Mouse (Mus musculus): ENCODE results near the gene Gnaq. TPM values are rescaled to one million over a fixed set of nuclear protein-coding genes. Genes with fewer than 3 reads are reported as not detected.

Gnaq gene
- polyA plus RNA-seq, 1 experiment from 2014 or later = 10.1 TPM

GRCm38 (mm10) chr19:16384957-16385356 lies 252.3 kb downstream of the Gnaq start:
- whole genome bisulfite sequencing = 79% methylated on average over 11 of the region's 11 CpGs
- Histone ChIP-seq H3K4me2 (ENCODE audit: low read length) (no peak overlapping the region), H3K9me3 (ENCODE audit: control insufficient read depth, low read length) (no peaks in the 10 kb centered on the region), H3K9ac (ENCODE audit: low read length) (no peak overlapping the region), H3K4me1 (ENCODE audit: control insufficient read depth in 2 of 2, insufficient read depth in 2 of 2, low read length in 2 of 2) (peaks cover under 1 to 4% of the 10 kb centered on the region in 2 experiments; a peak in 1 of 4 replicates), H3K27me3 (ENCODE audit: control insufficient read depth, insufficient read depth, low read length) (no peaks in the 10 kb centered on the region), H3K36me3 (ENCODE audit: control insufficient read depth, insufficient read depth, low read length) (peaks cover 33% of the 10 kb centered on the region), H3K4me3 (ENCODE audit: control insufficient read depth in 1 of 2, insufficient read depth in 1 of 2, low read depth in 1 of 2, low read length in 2 of 2) (no peak overlapping the region), H3K27ac (replicated peaks in 1 of 2; ENCODE audit: control insufficient read depth in 1 of 2, insufficient read depth in 1 of 2, low read depth in 2 of 2, low read length in 2 of 2) (no peak overlapping the region)
- no peak for ATAC-seq (ENCODE audit: insufficient number of reproducible peaks, insufficient read depth, low FRiP score, low read depth)

- Histone ChIP-seq H3K27me3 (ENCODE audit: control insufficient read depth, insufficient read depth, low read length) (no peaks in the 10 kb centered on the region), H3K4me2 (ENCODE audit: low read length) (no peak overlapping the region), H3K9me3 (ENCODE audit: control insufficient read depth, low read length) (no peaks in the 10 kb centered on the region), H3K4me3 (ENCODE audit: control insufficient read depth in 1 of 2, insufficient read depth in 1 of 2, low read depth in 1 of 2, low read length in 2 of 2) (no peak overlapping the region), H3K4me1 (ENCODE audit: control insufficient read depth in 2 of 2, insufficient read depth in 2 of 2, low read length in 2 of 2) (0 out of 4 replicates have a peak, but pooled peaks cover 0 to 4% of the 10 kb centered on the region in 2 experiments), H3K9ac (ENCODE audit: low read length) (no peak overlapping the region), H3K27ac (replicated peaks in 1 of 2; ENCODE audit: control insufficient read depth in 1 of 2, insufficient read depth in 1 of 2, low read depth in 2 of 2, low read length in 2 of 2) (no peak overlapping the region), H3K36me3 (ENCODE audit: control insufficient read depth, insufficient read depth, low read length) (peaks cover 33% of the 10 kb centered on the region)
- ATAC-seq (ENCODE audit: insufficient number of reproducible peaks, insufficient read depth, low FRiP score, low read depth) = no peak
- 61% methylated on average over 6 of the region's 6 CpGs for WGBS
Measured at GRCm38 (mm10) chr19:16386514-16386913, 253.9 kb downstream of the Gnaq start.

GRCm38 (mm10) chr19:16390192-16390795 lies 257.7 kb downstream of the Gnaq start:
- no peak for ATAC-seq (ENCODE audit: insufficient number of reproducible peaks, insufficient read depth, low FRiP score, low read depth)
- WGBS = 88% methylated on average over 6 of the region's 6 CpGs
- 0 out of 4 replicates have a peak, but pooled peaks cover 0 to 4% of the 10 kb centered on the region in 2 experiments for H3K4me1 ChIP-seq (ENCODE audit: control insufficient read depth in 2 of 2, insufficient read depth in 2 of 2, low read length in 2 of 2)
- no peaks in the 10 kb centered on the region for H3K9me3 ChIP-seq (ENCODE audit: control insufficient read depth, low read length)
- no peak overlapping the region for H3K9ac ChIP-seq (ENCODE audit: low read length)
- H3K27me3 ChIP-seq (ENCODE audit: control insufficient read depth, insufficient read depth, low read length) = no peaks in the 10 kb centered on the region
- no peak overlapping the region for H3K4me2 ChIP-seq (ENCODE audit: low read length)
- no peak overlapping the region for H3K4me3 ChIP-seq (ENCODE audit: control insufficient read depth in 1 of 2, insufficient read depth in 1 of 2, low read depth in 1 of 2, low read length in 2 of 2)
- peaks cover 7% of the 10 kb centered on the region for H3K36me3 ChIP-seq (ENCODE audit: control insufficient read depth, insufficient read depth, low read length)
- no peak overlapping the region for H3K27ac ChIP-seq (replicated peaks in 1 of 2; ENCODE audit: control insufficient read depth in 1 of 2, insufficient read depth in 1 of 2, low read depth in 2 of 2, low read length in 2 of 2)

GRCm38 (mm10) chr19:16394381-16394780 lies 261.8 kb downstream of the Gnaq start:
- 59% methylated on average over 5 of the region's 5 CpGs for WGBS
- ATAC-seq (ENCODE audit: insufficient number of reproducible peaks, insufficient read depth, low FRiP score, low read depth) = no peak
- H3K9ac ChIP-seq (ENCODE audit: low read length) = no peak overlapping the region
- H3K4me3 ChIP-seq (ENCODE audit: control insufficient read depth in 1 of 2, insufficient read depth in 1 of 2, low read depth in 1 of 2, low read length in 2 of 2) = no peak overlapping the region
- no peaks in the 10 kb centered on the region for H3K27me3 ChIP-seq (ENCODE audit: control insufficient read depth, insufficient read depth, low read length)
- H3K36me3 ChIP-seq (ENCODE audit: control insufficient read depth, insufficient read depth, low read length) = no peaks in the 10 kb centered on the region
- H3K9me3 ChIP-seq (ENCODE audit: control insufficient read depth, low read length) = no peaks in the 10 kb centered on the region
- no peaks in the 10 kb centered on the region for H3K4me1 ChIP-seq (ENCODE audit: control insufficient read depth in 2 of 2, insufficient read depth in 2 of 2, low read length in 2 of 2)
- H3K27ac ChIP-seq (replicated peaks in 1 of 2; ENCODE audit: control insufficient read depth in 1 of 2, insufficient read depth in 1 of 2, low read depth in 2 of 2, low read length in 2 of 2) = no peak overlapping the region
- no peak overlapping the region for H3K4me2 ChIP-seq (ENCODE audit: low read length)

GRCm38 (mm10) chr19:16403101-16403500 lies 270.5 kb downstream of the Gnaq start:
- WGBS = 77% methylated on average over 6 of the region's 6 CpGs
- Histone ChIP-seq H3K27me3 (ENCODE audit: control insufficient read depth, insufficient read depth, low read length) (no peaks in the 10 kb centered on the region), H3K36me3 (ENCODE audit: control insufficient read depth, insufficient read depth, low read length) (no peaks in the 10 kb centered on the region), H3K9me3 (ENCODE audit: control insufficient read depth, low read length) (no peaks in the 10 kb centered on the region; the same call in 1 of the 2 replicates), H3K9ac (ENCODE audit: low read length) (no peak overlapping the region), H3K27ac (replicated peaks in 1 of 2; ENCODE audit: control insufficient read depth in 1 of 2, insufficient read depth in 1 of 2, low read depth in 2 of 2, low read length in 2 of 2) (no peak overlapping the region), H3K4me2 (ENCODE audit: low read length) (no peak overlapping the region), H3K4me3 (ENCODE audit: control insufficient read depth in 1 of 2, insufficient read depth in 1 of 2, low read depth in 1 of 2, low read length in 2 of 2) (no peak overlapping the region), H3K4me1 (ENCODE audit: control insufficient read depth in 2 of 2, insufficient read depth in 2 of 2, low read length in 2 of 2) (no peaks in the 10 kb centered on the region)
- ATAC-seq (ENCODE audit: insufficient number of reproducible peaks, insufficient read depth, low FRiP score, low read depth) = no peak

GRCm38 (mm10) chr19:16407727-16408126 lies 275.1 kb downstream of the Gnaq start:
- H3K27ac ChIP-seq (replicated peaks in 1 of 2; ENCODE audit: control insufficient read depth in 1 of 2, insufficient read depth in 1 of 2, low read depth in 2 of 2, low read length in 2 of 2) = no peak overlapping the region
- no peaks in the 10 kb centered on the region for H3K4me1 ChIP-seq (ENCODE audit: control insufficient read depth in 2 of 2, insufficient read depth in 2 of 2, low read length in 2 of 2)
- 60% methylated on average over 1 of the region's 1 CpGs for WGBS
- H3K9ac ChIP-seq (ENCODE audit: low read length) = no peak overlapping the region
- no peaks in the 10 kb centered on the region for H3K36me3 ChIP-seq (ENCODE audit: control insufficient read depth, insufficient read depth, low read length)
- H3K4me2 ChIP-seq (ENCODE audit: low read length) = no peak overlapping the region
- ATAC-seq (ENCODE audit: insufficient number of reproducible peaks, insufficient read depth, low FRiP score, low read depth) = no peak
- H3K27me3 ChIP-seq (ENCODE audit: control insufficient read depth, insufficient read depth, low read length) = no peaks in the 10 kb centered on the region
- H3K9me3 ChIP-seq (ENCODE audit: control insufficient read depth, low read length) = no peaks in the 10 kb centered on the region; the same call in 1 of the 2 replicates
- H3K4me3 ChIP-seq (ENCODE audit: control insufficient read depth in 1 of 2, insufficient read depth in 1 of 2, low read depth in 1 of 2, low read length in 2 of 2) = no peak overlapping the region

GRCm38 (mm10) chr19:16411302-16411701 lies 278.7 kb downstream of the Gnaq start:
- H3K36me3 ChIP-seq (ENCODE audit: control insufficient read depth, insufficient read depth, low read length) = no peaks in the 10 kb centered on the region
- no peaks in the 10 kb centered on the region for H3K4me1 ChIP-seq (ENCODE audit: control insufficient read depth in 2 of 2, insufficient read depth in 2 of 2, low read length in 2 of 2)
- no peak for ATAC-seq (ENCODE audit: insufficient number of reproducible peaks, insufficient read depth, low FRiP score, low read depth)
- H3K4me2 ChIP-seq (ENCODE audit: low read length) = no peak overlapping the region
- no peaks in the 10 kb centered on the region for H3K9me3 ChIP-seq (ENCODE audit: control insufficient read depth, low read length)
- H3K27ac ChIP-seq (replicated peaks in 1 of 2; ENCODE audit: control insufficient read depth in 1 of 2, insufficient read depth in 1 of 2, low read depth in 2 of 2, low read length in 2 of 2) = no peak overlapping the region
- no peak overlapping the region for H3K4me3 ChIP-seq (ENCODE audit: control insufficient read depth in 1 of 2, insufficient read depth in 1 of 2, low read depth in 1 of 2, low read length in 2 of 2)
- no peaks in the 10 kb centered on the region for H3K27me3 ChIP-seq (ENCODE audit: control insufficient read depth, insufficient read depth, low read length)
- H3K9ac ChIP-seq (ENCODE audit: low read length) = no peak overlapping the region

- Histone ChIP-seq H3K9me3 (ENCODE audit: control insufficient read depth, low read length) (no peaks in the 10 kb centered on the region), H3K4me2 (ENCODE audit: low read length) (no peak overlapping the region), H3K9ac (ENCODE audit: low read length) (no peak overlapping the region), H3K4me1 (ENCODE audit: control insufficient read depth in 2 of 2, insufficient read depth in 2 of 2, low read length in 2 of 2) (no peaks in the 10 kb centered on the region), H3K4me3 (ENCODE audit: control insufficient read depth in 1 of 2, insufficient read depth in 1 of 2, low read depth in 1 of 2, low read length in 2 of 2) (no peak overlapping the region), H3K27me3 (ENCODE audit: control insufficient read depth, insufficient read depth, low read length) (no peaks in the 10 kb centered on the region), H3K27ac (replicated peaks in 1 of 2; ENCODE audit: control insufficient read depth in 1 of 2, insufficient read depth in 1 of 2, low read depth in 2 of 2, low read length in 2 of 2) (no peak overlapping the region), H3K36me3 (ENCODE audit: control insufficient read depth, insufficient read depth, low read length) (no peaks in the 10 kb centered on the region)
- ATAC-seq (ENCODE audit: insufficient number of reproducible peaks, insufficient read depth, low FRiP score, low read depth) = no peak
- WGBS = 73% methylated on average over 5 of the region's 5 CpGs
Measured at GRCm38 (mm10) chr19:16418086-16418663, 285.5 kb downstream of the Gnaq start.

Data from heart, embryonic 14.5 days (tissue).